Mouse (Mus musculus) liver, embryonic 12.5 days (tissue): Measurements from ENCODE around the gene Lcp2. TPM values are rescaled to one million over a fixed set of nuclear protein-coding genes. Genes with fewer than 3 reads are reported as not detected.
A peak's percentile ranks its signal among the peaks of the same experiment; 100 is the strongest.

Experiments
- ATAC-seq: fragments of 200-750 bp; cut with Nextera tagmentation; 2 replicates; pipeline ENCODE4 v1.8.0; 2017; ENCODE audit warnings: moderate number of reproducible peaks, mild to moderate bottlenecking, moderate library complexity
- H3K27ac ChIP-seq: fragments of 300-500 bp; sonication (generic); 2 replicates; pipeline ENCODE4 v1.5.1; 2016; ENCODE audit warnings: mild to moderate bottlenecking
- H3K27me3 ChIP-seq: fragments of 300-500 bp; sonication (generic); replicated peaks from 2 replicates; pipeline ENCODE4 v1.6.1; 2016; ENCODE audit warnings: mild to moderate bottlenecking, moderate library complexity
- H3K36me3 ChIP-seq: fragments of 300-500 bp; sonication (generic); 2 replicates; pipeline ENCODE4 v1.6.1; 2016; ENCODE audit warnings: mild to moderate bottlenecking, moderate library complexity
- H3K4me1 ChIP-seq: fragments of 300-500 bp; sonication (generic); 2 replicates; pipeline ENCODE4 v1.6.1; 2016
- H3K4me2 ChIP-seq: fragments of 300-500 bp; sonication (generic); 2 replicates; pipeline ENCODE4 v1.6.1; 2016; ENCODE audit warnings: mild to moderate bottlenecking, moderate library complexity
- H3K4me3 ChIP-seq: fragments of 300-500 bp; sonication (generic); 2 replicates; pipeline ENCODE4 v1.5.1; 2016; ENCODE audit warnings: mild to moderate bottlenecking, moderate library complexity
- H3K9ac ChIP-seq: fragments of 300-500 bp; sonication (generic); 2 replicates; pipeline ENCODE4 v1.6.1; 2016; ENCODE audit warnings: mild to moderate bottlenecking, moderate library complexity
- H3K9me3 ChIP-seq: fragments of 300-500 bp; sonication (generic); replicated peaks from 2 replicates; pipeline ENCODE4 v1.6.1; 2016; ENCODE audit warnings: mild to moderate bottlenecking, moderate library complexity
- WGBS: fragments of 180-500 bp; shearing (Covaris S2); methylation state at CpG from one replicate; pipeline ENCODE4 v1.1.7; 2016; ENCODE audit not compliant: insufficient replicate concordance; 5-methylcytosine and 5-hydroxymethylcytosine counted together
- polyA plus RNA-seq: library from polyadenylated mRNA; unstranded; fragments of >200 nt; fragmentation: Nextera tagmentation; extraction: Ambion mirVana; gene quantifications from 2 replicates; pipeline ENCODE4 v1.2.1, GENCODE M21; 2016

The Lcp2 gene
- polyA plus RNA-seq, 1 experiment from 2014 or later, result 10.5 TPM

- Histone ChIP-seq H3K27me3 (no peaks in the 10 kb centered on the region), H3K36me3 (no peaks in the 10 kb centered on the region), H3K27ac (no peak overlapping the region), H3K4me1 (peaks cover 20% of the 10 kb centered on the region), H3K9ac (no peak overlapping the region), H3K9me3 (no peaks in the 10 kb centered on the region), H3K4me3 (no peak overlapping the region), H3K4me2 (no peak overlapping the region)
- WGBS, result 24% methylated on average over 4 of the region's 4 CpGs
- ATAC-seq, result peak; percentile 52; the same call in 1 of the 2 replicates
These were observed 25.6 kb downstream of the Lcp2 start for GRCm38 (mm10) chr11:34072309-34072708.

DNA sequence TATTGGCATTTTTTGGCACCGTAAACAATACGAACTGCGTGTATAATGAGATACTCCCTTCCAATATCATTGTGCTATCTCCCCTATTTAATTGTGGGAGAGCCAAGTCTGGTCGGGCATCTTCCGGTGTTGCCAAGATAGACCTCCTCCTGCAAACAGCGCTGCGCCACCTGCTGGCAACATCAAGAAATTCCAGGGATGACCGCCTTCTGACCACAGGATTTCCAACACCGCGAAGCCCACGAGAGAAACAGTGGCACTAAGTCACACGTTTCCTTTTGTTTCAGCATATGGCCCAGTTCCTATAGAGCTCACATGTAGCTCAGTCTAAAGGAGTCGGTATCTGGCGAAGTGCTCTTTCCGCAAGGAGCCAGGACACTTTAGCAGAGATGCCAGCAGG lies 27.1 kb downstream of the Lcp2 start:
- Histone ChIP-seq H3K9ac (no peak overlapping the region), H3K4me3 (no peak overlapping the region), H3K4me2 (no peak overlapping the region), H3K9me3 (no peaks in the 10 kb centered on the region), H3K27ac (no peak overlapping the region), H3K4me1 (peaks cover 20% of the 10 kb centered on the region), H3K36me3 (no peaks in the 10 kb centered on the region), H3K27me3 (no peaks in the 10 kb centered on the region)
- 18% methylated on average over 15 of the region's 15 CpGs for WGBS
- no peak for ATAC-seq

DNA sequence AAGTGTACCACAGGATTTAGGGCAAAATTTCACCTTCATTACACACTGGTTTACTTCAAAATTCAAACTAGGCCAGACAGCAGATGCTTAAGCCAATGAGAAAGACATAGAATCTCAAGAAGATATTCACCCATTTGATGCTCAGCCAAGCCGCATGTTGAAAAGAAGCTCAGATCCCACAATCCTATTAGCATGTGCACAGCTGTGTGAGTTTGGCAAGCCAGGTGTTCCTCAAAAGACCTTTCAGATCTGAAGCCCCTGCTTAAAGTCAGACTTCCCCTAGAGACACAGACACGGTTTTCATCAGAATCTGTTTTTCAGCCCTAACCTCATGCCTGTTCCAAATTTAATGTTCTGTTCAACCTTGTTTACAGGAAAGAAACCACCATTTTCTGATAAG lies 31.1 kb downstream of the Lcp2 start:
- Histone ChIP-seq H3K27me3 (no peaks in the 10 kb centered on the region), H3K9me3 (no peaks in the 10 kb centered on the region), H3K36me3 (no peaks in the 10 kb centered on the region), H3K27ac (no peak overlapping the region), H3K4me2 (no peak overlapping the region), H3K9ac (no peak overlapping the region), H3K4me3 (no peak overlapping the region), H3K4me1 (peaks cover 9% of the 10 kb centered on the region)
- 64% methylated on average over 2 of the region's 2 CpGs for WGBS
- no peak for ATAC-seq

DNA sequence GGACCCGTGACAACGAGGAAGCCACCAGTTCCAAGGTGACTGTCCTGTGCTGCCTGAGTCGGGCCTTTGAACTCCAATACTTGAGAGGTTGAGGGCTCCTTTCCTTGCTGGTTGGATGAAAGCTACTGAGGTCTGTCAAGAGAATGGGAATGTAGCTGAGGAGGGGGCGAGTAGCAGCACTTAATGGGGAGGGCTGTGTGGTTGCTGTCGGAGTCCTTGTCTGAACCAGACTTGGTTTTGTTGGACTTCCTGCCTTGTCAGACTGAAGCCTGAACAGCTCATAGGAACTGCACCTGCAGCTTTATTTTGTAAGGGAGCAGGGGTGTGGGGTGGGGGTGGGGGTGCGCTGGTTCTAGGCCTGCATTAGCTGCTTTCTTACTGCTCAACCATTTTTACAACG lies 31.9 kb downstream of the Lcp2 start:
- WGBS, result 68% methylated on average over 7 of the region's 7 CpGs
- no peak overlapping the region for H3K4me2 ChIP-seq
- H3K36me3 ChIP-seq, result no peaks in the 10 kb centered on the region
- no peaks in the 10 kb centered on the region for H3K27me3 ChIP-seq
- H3K4me1 ChIP-seq, result peaks cover 9% of the 10 kb centered on the region
- ATAC-seq, result no peak
- no peak overlapping the region for H3K4me3 ChIP-seq
- H3K9ac ChIP-seq, result no peak overlapping the region
- no peaks in the 10 kb centered on the region for H3K9me3 ChIP-seq
- no peak overlapping the region for H3K27ac ChIP-seq

DNA sequence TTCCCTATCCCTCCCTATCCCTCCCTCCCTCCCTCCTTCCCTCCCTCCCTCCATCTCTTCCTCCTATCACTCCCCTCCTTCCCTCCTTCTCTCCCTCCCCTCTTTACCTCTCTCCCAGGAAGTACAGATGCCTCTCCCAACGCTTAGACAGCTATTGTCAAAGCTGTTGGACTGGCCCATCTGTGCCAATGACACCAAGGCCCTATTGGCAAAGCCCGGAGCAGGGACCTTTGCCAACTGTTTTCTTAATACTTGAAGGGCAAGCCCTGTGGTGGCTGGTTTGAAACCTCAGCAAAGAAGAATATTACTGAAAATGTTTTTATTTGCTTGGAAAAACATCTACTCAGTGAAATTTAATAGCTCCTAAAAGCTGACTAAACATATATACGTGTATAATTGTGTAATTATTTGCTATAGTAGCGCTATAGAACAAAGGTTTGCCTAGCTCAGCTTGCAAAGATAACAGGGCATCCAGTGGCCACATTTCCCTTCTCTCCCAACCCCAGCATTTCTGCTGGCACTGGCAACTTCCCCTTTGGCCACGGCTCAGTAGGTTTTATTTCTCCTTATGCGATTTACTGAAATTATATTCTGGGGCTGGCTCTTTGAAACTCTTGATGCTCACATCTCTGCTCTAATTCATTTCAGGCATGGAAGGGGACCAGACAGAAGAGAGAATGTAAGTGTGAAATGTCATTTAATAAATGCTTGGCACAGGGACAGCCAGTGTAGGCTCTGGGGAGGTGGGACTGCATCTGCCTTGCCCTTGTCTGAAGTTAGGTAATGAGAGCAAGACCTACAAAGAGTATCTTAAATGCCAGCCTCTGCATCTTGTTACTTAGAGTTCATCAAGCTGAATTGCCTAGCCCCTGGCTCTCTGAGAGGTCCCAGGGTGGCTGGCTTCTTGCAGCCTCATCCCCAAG lies 33.1 kb downstream of the Lcp2 start:
- no peaks in the 10 kb centered on the region for H3K27me3 ChIP-seq

DNA sequence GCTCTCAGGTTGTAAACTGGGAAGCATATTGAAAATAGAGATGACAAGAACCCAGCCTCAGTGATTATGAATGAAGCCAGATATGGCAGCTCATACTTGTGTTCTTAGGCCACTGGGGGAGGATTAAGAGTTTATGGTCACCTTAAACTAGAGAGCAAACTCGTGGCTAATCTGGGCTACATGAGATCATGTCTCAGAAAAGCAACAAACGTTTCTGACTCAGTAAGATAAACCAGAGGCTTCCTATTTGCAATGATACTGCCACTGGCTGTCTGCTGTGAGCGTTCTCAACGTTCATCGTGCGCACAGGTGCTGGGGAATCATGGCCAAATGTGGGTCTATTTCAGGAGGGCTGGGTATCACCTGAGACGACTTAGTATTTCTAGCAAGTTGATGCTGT lies 37.1 kb downstream of the Lcp2 start:
- Histone ChIP-seq H3K9ac (no peak overlapping the region), H3K27me3 (no peaks in the 10 kb centered on the region), H3K4me1 (peaks cover 5% of the 10 kb centered on the region; the same call in 1 of the 2 replicates), H3K4me3 (no peak overlapping the region), H3K36me3 (no peaks in the 10 kb centered on the region), H3K27ac (no peak overlapping the region), H3K9me3 (no peaks in the 10 kb centered on the region), H3K4me2 (no peak overlapping the region)
- 31% methylated on average over 7 of the region's 7 CpGs for WGBS
- no peak for ATAC-seq

More for the DNA sequence above, 33.1 kb downstream of the Lcp2 start:
- Histone ChIP-seq H3K4me1 (peaks cover 5% of the 10 kb centered on the region; the same call in 1 of the 2 replicates), H3K4me2 (no peak overlapping the region), H3K9ac (no peak overlapping the region), H3K9me3 (no peaks in the 10 kb centered on the region), H3K36me3 (no peaks in the 10 kb centered on the region), H3K27ac (no peak overlapping the region), H3K4me3 (no peak overlapping the region)
- 46% methylated on average over 6 of the region's 6 CpGs for WGBS
- ATAC-seq, result no peak

GRCm38 (mm10) chr11:34084639-34085038 lies 37.9 kb downstream of the Lcp2 start:
- Histone ChIP-seq H3K4me2 (no peak overlapping the region), H3K27me3 (no peaks in the 10 kb centered on the region), H3K4me1 (peaks cover 5% of the 10 kb centered on the region; the same call in 1 of the 2 replicates), H3K27ac (no peak overlapping the region), H3K9ac (no peak overlapping the region), H3K36me3 (no peaks in the 10 kb centered on the region), H3K9me3 (no peaks in the 10 kb centered on the region), H3K4me3 (no peak overlapping the region)
- no peak for ATAC-seq
- WGBS, result 45% methylated on average over 2 of the region's 2 CpGs

- H3K27ac ChIP-seq, result no peak overlapping the region
- no peak overlapping the region for H3K9ac ChIP-seq
- no peaks in the 10 kb centered on the region for H3K9me3 ChIP-seq
- H3K4me2 ChIP-seq, result no peak overlapping the region
- ATAC-seq, result no peak
- 65% methylated on average over 8 of the region's 8 CpGs for WGBS
- H3K4me3 ChIP-seq, result no peak overlapping the region
- peaks cover 5% of the 10 kb centered on the region; the same call in 1 of the 2 replicates for H3K4me1 ChIP-seq
- no peaks in the 10 kb centered on the region for H3K27me3 ChIP-seq
- H3K36me3 ChIP-seq, result no peaks in the 10 kb centered on the region
These were observed 39.5 kb downstream of the Lcp2 start for GRCm38 (mm10) chr11:34086164-34086751.

DNA sequence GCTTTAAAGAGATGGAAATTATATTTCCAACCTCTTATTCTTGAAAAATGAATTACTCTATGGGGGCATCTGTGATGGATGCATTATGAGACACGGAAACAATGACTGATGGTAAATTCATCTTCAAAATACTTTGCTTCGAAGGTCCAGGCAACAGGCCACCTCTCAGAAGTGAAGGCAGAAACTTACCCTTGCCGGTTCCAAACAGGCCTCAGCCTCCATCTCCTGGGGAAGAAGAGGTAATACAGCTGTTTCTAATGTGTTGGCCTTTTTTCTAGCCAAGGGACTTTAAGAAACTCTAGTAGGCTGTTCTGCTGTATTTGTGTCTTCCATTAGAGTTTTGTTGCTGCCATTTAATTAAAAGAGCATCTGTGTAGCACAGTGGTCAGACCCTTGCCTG lies 40.3 kb downstream of the Lcp2 start:
- Histone ChIP-seq H3K4me3 (no peak overlapping the region), H3K4me2 (no peak overlapping the region), H3K27ac (no peak overlapping the region), H3K9me3 (no peaks in the 10 kb centered on the region), H3K36me3 (no peaks in the 10 kb centered on the region), H3K9ac (no peak overlapping the region), H3K27me3 (no peaks in the 10 kb centered on the region), H3K4me1 (peaks cover 5% of the 10 kb centered on the region; the same call in 1 of the 2 replicates)
- no peak for ATAC-seq
- WGBS, result 62% methylated on average over 3 of the region's 3 CpGs

DNA sequence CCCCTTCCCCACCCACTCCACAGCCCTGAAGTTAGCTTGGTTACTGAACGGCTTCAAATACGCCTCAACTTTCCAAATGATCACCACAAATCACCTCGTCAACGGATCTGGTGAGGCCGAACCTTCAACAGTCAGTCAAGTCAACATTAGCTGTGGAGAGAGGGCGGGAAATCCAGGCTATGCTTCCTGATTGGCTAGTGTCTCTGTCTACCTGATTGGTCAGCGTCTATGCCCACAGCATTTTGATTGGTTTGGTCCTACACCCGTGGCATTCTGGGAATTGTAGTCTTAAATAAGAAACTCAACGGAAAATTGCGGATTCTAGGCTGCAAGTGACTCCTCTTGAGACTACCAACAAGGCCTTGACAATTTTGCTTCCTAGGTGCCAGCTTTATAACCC lies 51.7 kb downstream of the Lcp2 start, which contains the start of gene 4930469K13Rik:
Gene 4930469K13Rik, minus strand, starts transcription at position 133 of the 400 bp plus-strand sequence.
- Histone ChIP-seq H3K36me3 (no peaks in the 10 kb centered on the region), H3K4me3 (no peak within 1 kb of the TSS), H3K27me3 (no peaks in the 10 kb centered on the region), H3K27ac (no peak within 1 kb of the TSS), H3K9me3 (no peaks in the 10 kb centered on the region), H3K9ac (no peak within 1 kb of the TSS), H3K4me2 (no peak within 1 kb of the TSS), H3K4me1 (no peaks in the 10 kb centered on the region)
- WGBS, result 72% methylated on average over 10 of the region's 10 CpGs
- ATAC-seq, result peak; percentile 65; the same call in 1 of the 2 replicates

DNA sequence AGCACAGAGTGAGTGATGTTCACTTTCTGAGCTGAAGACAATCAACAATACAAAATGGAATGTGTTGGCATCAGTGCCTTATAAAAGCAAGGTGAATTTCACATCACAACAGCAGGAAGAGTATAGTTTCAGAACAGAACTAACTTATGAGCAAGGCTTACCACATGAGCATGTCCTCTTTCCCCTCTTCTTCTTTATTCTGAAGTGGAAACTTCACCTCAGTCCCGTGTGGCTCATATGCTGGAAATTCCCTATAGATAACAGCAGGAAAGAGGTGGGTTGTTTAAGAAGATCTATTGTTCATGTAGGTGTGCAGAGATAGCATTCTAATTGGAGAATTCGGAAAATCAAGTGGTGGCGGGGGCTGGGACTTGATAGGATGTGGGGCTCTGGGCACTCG lies 55.1 kb downstream of the Lcp2 start:
- Histone ChIP-seq H3K9ac (no peak overlapping the region), H3K36me3 (no peaks in the 10 kb centered on the region), H3K27ac (no peak overlapping the region), H3K4me2 (no peak overlapping the region), H3K9me3 (no peaks in the 10 kb centered on the region), H3K4me3 (no peak overlapping the region), H3K4me1 (no peaks in the 10 kb centered on the region), H3K27me3 (no peaks in the 10 kb centered on the region)
- 68% methylated on average over 4 of the region's 4 CpGs for WGBS
- no peak for ATAC-seq

DNA sequence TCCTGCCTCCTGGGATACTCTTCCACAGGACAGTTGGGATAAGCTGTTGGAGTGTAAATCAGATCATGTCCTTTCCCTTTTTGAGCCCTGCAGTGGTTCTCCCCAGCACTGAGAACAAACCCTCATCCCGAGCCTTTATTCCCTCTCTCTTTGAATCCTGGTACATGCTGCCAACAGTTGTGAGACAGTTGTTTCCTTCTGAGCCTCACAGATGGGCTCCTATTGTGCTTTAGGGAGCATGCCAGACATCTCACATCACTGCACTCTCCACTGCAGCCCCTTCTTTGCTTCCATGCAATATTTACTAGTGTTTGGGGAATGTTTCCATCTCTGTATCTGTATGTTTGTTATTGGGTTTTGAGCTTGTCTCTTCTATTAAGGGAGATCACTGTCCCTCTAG lies 58.2 kb downstream of the Lcp2 start:
- Histone ChIP-seq H3K9me3 (no peaks in the 10 kb centered on the region), H3K27ac (no peak overlapping the region), H3K36me3 (no peaks in the 10 kb centered on the region), H3K4me3 (no peak overlapping the region), H3K4me2 (no peak overlapping the region), H3K4me1 (no peaks in the 10 kb centered on the region; the same call in 1 of the 2 replicates), H3K9ac (no peak overlapping the region), H3K27me3 (no peaks in the 10 kb centered on the region)
- WGBS, result 50% methylated on average over 1 of the region's 1 CpGs
- ATAC-seq, result no peak
